Mouse (Mus musculus): ENCODE results near the gene Thy1. TPM values are rescaled to one million over a fixed set of nuclear protein-coding genes. Genes with fewer than 3 reads are reported as not detected.

Gene Thy1
- polyA plus RNA-seq (2017; shearing (Covaris generic)), result 100 to 1,000 TPM; 133 to 149 TPM

DNA sequence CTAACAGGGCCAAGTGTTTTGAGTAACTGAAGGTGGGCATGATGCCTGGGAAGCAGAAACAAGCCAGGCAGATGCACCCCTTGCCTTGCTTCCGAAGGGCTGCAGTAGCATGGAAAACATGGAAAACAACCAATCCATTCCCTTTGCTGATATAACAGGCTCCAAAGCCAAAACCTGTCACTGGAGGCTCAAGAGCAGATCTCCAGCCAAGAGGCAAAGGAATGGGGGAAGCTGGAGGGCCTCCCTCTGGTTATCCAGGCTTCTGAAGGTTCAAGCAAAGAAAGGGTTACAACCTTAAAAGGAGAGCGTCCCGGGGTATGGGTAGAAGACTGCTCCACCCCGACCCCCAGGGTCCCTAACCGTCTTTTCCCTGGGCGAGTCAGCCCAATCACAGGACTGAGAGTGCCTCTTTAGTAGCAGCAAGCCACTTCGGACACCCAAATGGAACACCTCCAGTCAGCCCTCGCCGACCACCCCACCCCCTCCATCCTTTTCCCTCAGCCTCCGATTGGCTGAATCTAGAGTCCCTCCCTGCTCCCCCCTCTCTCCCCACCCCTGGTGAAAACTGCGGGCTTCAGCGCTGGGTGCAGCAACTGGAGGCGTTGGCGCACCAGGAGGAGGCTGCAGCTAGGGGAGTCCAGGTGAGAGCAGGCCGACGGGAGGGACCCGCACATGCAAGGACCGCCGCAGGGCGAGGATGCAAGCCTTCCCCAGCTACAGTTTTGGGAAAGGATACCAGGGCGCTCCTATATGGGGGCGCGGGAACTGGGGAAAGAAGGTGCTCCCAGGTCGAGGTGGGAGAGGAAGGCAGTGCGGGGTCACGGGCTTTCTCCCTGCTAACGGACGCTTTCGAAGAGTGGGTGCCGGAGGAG is at the start of gene Thy1:
Gene Thy1 (plus strand): TSS at position 549 of the 872 bp plus-strand sequence.

DNA sequence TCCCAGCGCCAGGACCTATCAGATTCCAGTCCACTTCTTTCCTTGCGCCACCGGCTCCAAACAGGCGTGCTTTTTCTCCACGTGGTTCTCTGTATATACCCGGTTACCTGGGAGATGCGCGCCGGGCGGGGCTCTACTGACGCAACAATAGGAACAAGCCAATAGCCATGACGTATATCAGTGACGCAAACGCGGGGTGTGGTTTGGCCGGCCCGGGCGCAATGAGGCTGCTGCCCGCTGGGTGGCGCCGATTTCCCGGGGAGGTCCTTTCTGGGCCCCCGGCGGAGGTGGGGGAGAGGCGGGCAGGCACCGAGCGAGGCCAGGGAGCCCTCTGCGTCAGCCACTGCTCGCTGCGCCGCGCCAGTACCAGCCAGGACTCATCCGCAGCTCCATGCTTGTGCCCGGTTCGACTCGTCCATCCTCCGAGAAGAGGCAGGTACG is 23.6 kb downstream of the Thy1 start, which contains the start of gene Usp2:
Gene Usp2 (plus strand): TSS at position 237 of the 441 bp plus-strand sequence.

Other genes with a start within 250 kb of the Thy1 start
- 1 to 10 TPM; 6.0 to 9.6 TPM for gene Usp2, start 23.6 kb downstream of the Thy1 start, polyA plus RNA-seq (2017; shearing (Covaris generic))
- gene Mfrp, start 58.3 kb downstream of the Thy1 start, polyA plus RNA-seq (2017; shearing (Covaris generic)), result under 1 TPM in 1 of 2 experiments, not detected in 1; 0.86 TPM
- gene C1qtnf5, start 63.9 kb downstream of the Thy1 start, polyA plus RNA-seq (2017; shearing (Covaris generic)), result not detected
- gene Gm49380, start 70.1 kb downstream of the Thy1 start, polyA plus RNA-seq (2017; shearing (Covaris generic)), result under 1 TPM in 1 of 2 experiments, not detected in 1; 0.12 TPM
- 10 to 100 TPM; 24.5 to 37.9 TPM for gene Rnf26, start 70.1 kb downstream of the Thy1 start, polyA plus RNA-seq (2017; shearing (Covaris generic))
- gene Mcam, start 91.1 kb downstream of the Thy1 start, polyA plus RNA-seq (2017; shearing (Covaris generic)), result under 1 TPM in 1 of 2 experiments, not detected in 1; 0.75 TPM
- gene Cbl, start 190.7 kb downstream of the Thy1 start, polyA plus RNA-seq (2017; shearing (Covaris generic)), result 10 to 100 TPM; 26.8 to 44.8 TPM
- gene Ccdc153, start 197.3 kb downstream of the Thy1 start, polyA plus RNA-seq (2017; shearing (Covaris generic)), result not detected
- gene Pdzd3, start 208.1 kb downstream of the Thy1 start, polyA plus RNA-seq (2017; shearing (Covaris generic)), result under 1 TPM in 1 of 2 experiments, not detected in 1; 0.52 TPM
- gene Nlrx1, start 225.2 kb downstream of the Thy1 start, polyA plus RNA-seq (2017; shearing (Covaris generic)), result 10 to 100 TPM; 11.3 to 16.4 TPM
- gene Abcg4, start 245.2 kb downstream of the Thy1 start, polyA plus RNA-seq (2017; shearing (Covaris generic)), result 1 to 10 TPM in 1 of 2 experiments, not detected in 1; 1.8 TPM

Measured in inflammation-experienced regulatory T-cells (primary cell).